Mouse (Mus musculus) heart, adult 2 months (tissue): ENCODE data around the gene Zfp263.

Experiments used
- CTCF ChIP-seq: fragments of 200-600 bp; IDR thresholded peaks from 2 replicates; pipeline ENCODE4 v1.8.1; 2022; ENCODE audit warnings: antibody characterized with exemption, mild to moderate bottlenecking, moderate library complexity
- EP300 ChIP-seq: fragments of 200-500 bp; IDR thresholded peaks from 2 replicates; pipeline ENCODE4 v1.6.1; 2011; ENCODE audit warnings: low read depth, low read length, control low read depth; ENCODE audit not compliant: insufficient read depth
- POLR2A ChIP-seq: fragments of 200-500 bp; IDR thresholded peaks from 2 replicates; pipeline ENCODE4 v1.6.1; 2011; ENCODE audit warnings: mild to moderate bottlenecking, low read depth, low read length, control low read depth; ENCODE audit not compliant: insufficient read depth

GRCm38 (mm10) chr16:3776365-3776764 lies 32.5 kb downstream of the Zfp263 start:
- TF ChIP-seq EP300 (no peak), CTCF (no peak), POLR2A (no peak)
